Mouse (Mus musculus) liver, adult 2 months (tissue): ENCODE data around the gene Itgad.

ENCODE experiments used
- CTCF ChIP-seq: fragments of 200-500 bp; IDR thresholded peaks from 2 replicates; pipeline ENCODE4 v1.5.1; 2011; ENCODE audit warnings: low read depth, low read length, control low read depth
- POLR2A ChIP-seq: fragments of 200-500 bp; IDR thresholded peaks from 2 replicates; pipeline ENCODE4 v1.6.1; 2011; ENCODE audit warnings: low read length, control low read depth; ENCODE audit not compliant: insufficient read depth; ENCODE audit errors: extremely low read depth

GRCm38 (mm10) chr7:128154924-128155323 lies 748 bp downstream of the Itgad start:
- TF ChIP-seq CTCF, result no peak
- no peak for TF ChIP-seq POLR2A
